Mouse (Mus musculus): ENCODE data around the gene Akap5. TPM values are rescaled to one million over a fixed set of nuclear protein-coding genes. Genes with fewer than 3 reads are reported as not detected.

Akap5 gene
- polyA plus RNA-seq, 1 experiment from 2014 or later: 24.2 TPM

GRCm38 (mm10) chr12:76361405-76362302 is 37.0 kb downstream of the Akap5 start:
- WGBS: 55% methylated on average over 9 of the region's 9 CpGs
- no peak for DNase-seq
- TF ChIP-seq CTCF (IDR thresholded peaks at IDR 0.05; ENCODE audit: low read depth): no peak

GRCm38 (mm10) chr12:76362303-76362676 is 37.6 kb downstream of the Akap5 start:
- no peak for DNase-seq
- H3K4me3 ChIP-seq (ENCODE audit: low read depth, low read length): no peak overlapping the region
- WGBS: 68% methylated on average over 9 of the region's 9 CpGs
- H3K27ac ChIP-seq (ENCODE audit: low read depth): no peak overlapping the region
- no peaks in the 10 kb centered on the region for H3K9me3 ChIP-seq (ENCODE audit: low read depth, low read length)
- no peak overlapping the region for H3K9ac ChIP-seq
- ATAC-seq (ENCODE audit: insufficient read depth): no peak
- no peaks in the 10 kb centered on the region; the same call in 1 of the 2 replicates for H3K4me1 ChIP-seq (ENCODE audit: insufficient read depth)
- no peak overlapping the region for H3K4me2 ChIP-seq
- no peak for TF ChIP-seq CTCF (IDR thresholded peaks at IDR 0.05; ENCODE audit: low read depth)
- no peaks in the 10 kb centered on the region for H3K27me3 ChIP-seq (ENCODE audit: insufficient read depth, low read length)
- no peaks in the 10 kb centered on the region for H3K36me3 ChIP-seq (ENCODE audit: insufficient read depth)

More at GRCm38 (mm10) chr12:76361405-76362302, 37.0 kb downstream of the Akap5 start:
- Histone ChIP-seq H3K27me3 (ENCODE audit: insufficient read depth, low read length) (no peaks in the 10 kb centered on the region), H3K36me3 (ENCODE audit: insufficient read depth) (no peaks in the 10 kb centered on the region), H3K9me3 (ENCODE audit: low read depth, low read length) (no peaks in the 10 kb centered on the region), H3K4me2 (no peak overlapping the region), H3K27ac (ENCODE audit: low read depth) (no peak overlapping the region), H3K4me1 (ENCODE audit: insufficient read depth) (no peaks in the 10 kb centered on the region; the same call in 1 of the 2 replicates), H3K9ac (no peak overlapping the region), H3K4me3 (ENCODE audit: low read depth, low read length) (no peak overlapping the region)
- ATAC-seq (ENCODE audit: insufficient read depth): no peak

DNA sequence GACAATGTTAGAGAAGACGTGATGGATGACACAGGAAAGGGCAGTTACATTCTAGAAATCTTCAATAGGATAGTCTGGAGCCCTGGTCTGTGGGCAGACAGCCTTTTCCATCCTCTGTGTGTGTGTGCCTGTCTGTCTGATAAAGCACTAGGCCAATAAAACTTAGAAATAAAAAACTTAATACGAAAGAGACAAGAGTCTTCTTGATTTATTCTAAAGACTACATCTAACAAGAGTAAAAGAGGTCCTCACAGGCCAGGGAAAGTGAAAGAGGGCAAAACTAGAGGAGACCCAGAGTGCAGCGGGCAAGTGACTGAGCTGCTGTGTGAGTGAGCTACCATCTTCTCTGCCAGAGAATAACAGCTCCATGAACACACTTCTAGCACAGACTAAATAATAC is 41.6 kb downstream of the Akap5 start:
- no peak for DNase-seq

GRCm38 (mm10) chr12:76367096-76367995 is 42.7 kb downstream of the Akap5 start:
- 23% methylated on average over 14 of the region's 14 CpGs for WGBS
- Histone ChIP-seq H3K9ac (peak overlapping the region; percentile 99), H3K4me3 (ENCODE audit: low read depth, low read length) (peak overlapping the region; percentile 89), H3K4me1 (ENCODE audit: insufficient read depth) (peaks cover 14% of the 10 kb centered on the region), H3K9me3 (ENCODE audit: low read depth, low read length) (no peaks in the 10 kb centered on the region), H3K27me3 (ENCODE audit: insufficient read depth, low read length) (no peaks in the 10 kb centered on the region), H3K27ac (ENCODE audit: low read depth) (peak overlapping the region; percentile 52; the same call in 1 of the 2 replicates), H3K36me3 (ENCODE audit: insufficient read depth) (no peaks in the 10 kb centered on the region), H3K4me2 (peak overlapping the region; percentile 78)
- TF ChIP-seq CTCF (IDR thresholded peaks at IDR 0.05; ENCODE audit: low read depth): no peak
- DNase-seq: peak; percentile 62
- no peak for ATAC-seq (ENCODE audit: insufficient read depth)

More for the DNA sequence above, 41.6 kb downstream of the Akap5 start:
- Histone ChIP-seq H3K36me3 (ENCODE audit: insufficient read depth) (no peaks in the 10 kb centered on the region), H3K27ac (ENCODE audit: low read depth) (no peak overlapping the region), H3K9me3 (ENCODE audit: low read depth, low read length) (no peaks in the 10 kb centered on the region), H3K4me3 (ENCODE audit: low read depth, low read length) (no peak overlapping the region), H3K9ac (no peak overlapping the region), H3K4me2 (no peak overlapping the region), H3K4me1 (ENCODE audit: insufficient read depth) (peaks cover 9% of the 10 kb centered on the region), H3K27me3 (ENCODE audit: insufficient read depth, low read length) (no peaks in the 10 kb centered on the region)
- no peak for TF ChIP-seq CTCF (IDR thresholded peaks at IDR 0.05; ENCODE audit: low read depth)
- ATAC-seq (ENCODE audit: insufficient read depth): no peak
- 81% methylated on average over 3 of the region's 3 CpGs for WGBS

GRCm38 (mm10) chr12:76368201-76368789 is 43.6 kb downstream of the Akap5 start:
- H3K9ac ChIP-seq: peak overlapping the region; percentile 99
- H3K27me3 ChIP-seq (ENCODE audit: insufficient read depth, low read length): no peaks in the 10 kb centered on the region
- no peak for TF ChIP-seq CTCF (IDR thresholded peaks at IDR 0.05; ENCODE audit: low read depth)
- H3K9me3 ChIP-seq (ENCODE audit: low read depth, low read length): no peaks in the 10 kb centered on the region
- H3K4me3 ChIP-seq (ENCODE audit: low read depth, low read length): peak overlapping the region; percentile 89
- H3K36me3 ChIP-seq (ENCODE audit: insufficient read depth): no peaks in the 10 kb centered on the region
- peaks cover 19% of the 10 kb centered on the region for H3K4me1 ChIP-seq (ENCODE audit: insufficient read depth)
- H3K4me2 ChIP-seq: peak overlapping the region; percentile 78
- 7% methylated on average over 9 of the region's 9 CpGs for WGBS
- H3K27ac ChIP-seq (ENCODE audit: low read depth): peak overlapping the region; percentile 100
- no peak for DNase-seq
- ATAC-seq (ENCODE audit: insufficient read depth): no peak

DNA sequence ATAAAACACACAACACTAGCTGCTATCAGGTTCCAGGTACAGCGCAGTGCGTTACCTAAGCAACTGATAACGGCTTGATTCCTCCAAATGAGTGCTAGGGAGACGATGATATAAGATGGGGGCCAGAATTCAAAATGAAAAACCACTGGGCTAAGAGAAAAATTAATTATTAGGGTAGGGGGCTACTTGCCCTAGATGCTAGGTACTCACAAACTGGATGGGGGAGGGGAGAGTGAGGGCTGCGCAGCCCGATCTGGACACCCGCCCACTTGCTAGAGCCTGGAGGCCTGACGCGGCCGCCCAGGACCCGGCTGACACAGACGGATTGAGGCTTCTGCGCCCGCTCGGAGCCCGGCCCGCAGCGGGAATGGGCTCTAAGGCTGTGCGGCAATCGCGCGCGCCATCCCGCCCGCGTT is 44.1 kb downstream of the Akap5 start:
- Histone ChIP-seq H3K4me1 (ENCODE audit: insufficient read depth) (peaks cover 19% of the 10 kb centered on the region), H3K27ac (ENCODE audit: low read depth) (peak overlapping the region; percentile 100), H3K9me3 (ENCODE audit: low read depth, low read length) (no peaks in the 10 kb centered on the region), H3K27me3 (ENCODE audit: insufficient read depth, low read length) (no peaks in the 10 kb centered on the region), H3K9ac (peak overlapping the region; percentile 99), H3K4me3 (ENCODE audit: low read depth, low read length) (peak overlapping the region; percentile 89), H3K4me2 (peak overlapping the region; percentile 78), H3K36me3 (ENCODE audit: insufficient read depth) (no peaks in the 10 kb centered on the region)
- peak; percentile 35 for ATAC-seq (ENCODE audit: insufficient read depth)
- no peak for TF ChIP-seq CTCF (IDR thresholded peaks at IDR 0.05; ENCODE audit: low read depth)
- DNase-seq: peak; percentile 81
- WGBS: 0% methylated on average over 26 of the region's 26 CpGs
